Mouse (Mus musculus): Measurements from ENCODE around the gene Mgat4e.

The Mgat4e gene

GRCm38 (mm10) chr1:134549632-134550132, at the start of gene Mgat4e:
TSS of gene Mgat4e (minus strand) at chr1:134549682.
- DNase-seq: no peak

- no peak for DNase-seq
These were observed 48.0 kb upstream of the Mgat4e start for GRCm38 (mm10) chr1:134597339-134598054.

GRCm38 (mm10) chr1:134591773-134592172, 42.3 kb upstream of the Mgat4e start:
- no peak for DNase-seq

- no peak for DNase-seq
These were observed 40.2 kb upstream of the Mgat4e start for GRCm38 (mm10) chr1:134589676-134590075.

GRCm38 (mm10) chr1:134583560-134583959, 34.1 kb upstream of the Mgat4e start:
- no peak for DNase-seq

- no peak for DNase-seq
These were observed 31.3 kb upstream of the Mgat4e start for GRCm38 (mm10) chr1:134580796-134581195.

- DNase-seq: no peak
These were observed 28.1 kb upstream of the Mgat4e start for GRCm38 (mm10) chr1:134577384-134578120.

- no peak for DNase-seq
These were observed 24.4 kb upstream of the Mgat4e start for GRCm38 (mm10) chr1:134573932-134574315.

- no peak for DNase-seq
These were observed 23.9 kb upstream of the Mgat4e start for GRCm38 (mm10) chr1:134573300-134573931.

GRCm38 (mm10) chr1:134570631-134571030, 21.1 kb upstream of the Mgat4e start:
- DNase-seq: no peak

GRCm38 (mm10) chr1:134570171-134570570, 20.7 kb upstream of the Mgat4e start:
- DNase-seq: no peak

- no peak for DNase-seq
These were observed 18.0 kb upstream of the Mgat4e start for GRCm38 (mm10) chr1:134567511-134567910.

- DNase-seq: no peak
These were observed 14.2 kb upstream of the Mgat4e start for GRCm38 (mm10) chr1:134563726-134564125.

- no peak for DNase-seq
These were observed 13.0 kb upstream of the Mgat4e start for GRCm38 (mm10) chr1:134562457-134562856.

GRCm38 (mm10) chr1:134561770-134562143, 12.3 kb upstream of the Mgat4e start:
- no peak for DNase-seq

GRCm38 (mm10) chr1:134560801-134561769, 11.6 kb upstream of the Mgat4e start:
- DNase-seq: peak; percentile 64

GRCm38 (mm10) chr1:134560396-134560795, 10.9 kb upstream of the Mgat4e start:
- DNase-seq: peak; percentile 64

GRCm38 (mm10) chr1:134559976-134560375, 10.5 kb upstream of the Mgat4e start, which contains the start of gene Kdm5b:
TSS of gene Kdm5b (plus strand) at chr1:134560171.
- peak; percentile 95 for DNase-seq

GRCm38 (mm10) chr1:134559226-134559625, 9.7 kb upstream of the Mgat4e start:
- DNase-seq: no peak

- DNase-seq: no peak
These were observed 9.0 kb upstream of the Mgat4e start for GRCm38 (mm10) chr1:134558511-134558910.

- DNase-seq: peak; percentile 98
These were observed 7.3 kb upstream of the Mgat4e start for GRCm38 (mm10) chr1:134556671-134557218.

Measured in kidney, postnatal 10 days (tissue).